Mouse (Mus musculus) kidney, adult 2 months (tissue): ENCODE data around the gene Odf3b.

Source experiments
- CTCF ChIP-seq: fragments of 200-500 bp; conservative IDR thresholded peaks from 2 replicates; pipeline ENCODE4 v1.5.1; 2011; ENCODE audit warnings: low read depth, mild to moderate bottlenecking, control low read depth, low read length, moderate library complexity, mixed read lengths; ENCODE audit not compliant: insufficient read depth, insufficient read length
- POLR2A ChIP-seq: fragments of 200-500 bp; IDR thresholded peaks from one replicate; pipeline ENCODE4 v1.6.1; 2011; ENCODE audit warnings: low read depth, low read length, control low read depth

DNA sequence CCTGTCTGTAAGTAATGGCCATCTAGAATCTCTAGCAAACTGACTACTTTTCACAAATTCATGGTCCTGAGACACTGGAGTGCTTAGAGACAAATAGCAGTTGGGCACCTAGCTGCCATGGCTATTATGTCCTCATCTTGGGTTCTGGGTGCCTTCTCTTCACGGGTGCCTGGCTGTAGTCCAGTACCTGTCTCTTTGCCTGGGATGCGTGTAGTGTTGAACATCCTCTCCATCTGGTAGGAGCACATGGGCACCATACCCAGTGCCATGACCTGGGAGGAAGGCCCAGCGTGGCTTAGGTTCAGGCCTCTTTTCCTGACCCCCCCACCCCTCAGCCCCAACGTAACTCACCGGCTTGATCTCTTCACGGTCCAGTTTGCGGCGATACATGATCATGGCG, 42.9 kb upstream of the Odf3b start:
- no peak for TF ChIP-seq CTCF
- no peak for TF ChIP-seq POLR2A
